Mouse (Mus musculus) c-Kit-negative CD71-positive TER-119-positive erythroid progenitor cells, embryonic 14.5 days (primary cell): Measurements from ENCODE around the gene Mmp15.

ENCODE experiments used
- DNase-seq: peaks from one replicate; pipeline ENCODE4 v3.0.0-alpha.2; 2013; ENCODE audit warnings: low read depth, low spot score

The Mmp15 gene

DNA sequence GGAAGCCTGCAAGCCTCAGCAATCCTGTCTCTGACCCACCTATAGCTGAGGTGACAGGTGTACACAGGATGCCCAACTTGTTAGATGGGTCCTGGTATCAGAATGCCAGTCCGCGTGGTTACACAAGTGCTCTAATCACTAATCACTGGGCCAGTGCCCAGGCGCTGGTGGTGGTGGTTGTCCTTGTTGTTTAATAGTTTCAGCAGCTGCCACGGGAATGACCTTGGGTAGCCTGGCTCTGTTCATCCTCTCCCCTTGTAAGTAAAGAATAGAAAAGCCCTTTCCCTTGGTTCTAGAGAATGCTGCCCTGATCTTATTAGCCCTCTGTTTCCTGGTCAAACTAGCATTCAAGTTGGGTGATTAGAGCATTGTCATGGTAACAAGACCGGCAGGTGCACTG, 10.3 kb upstream of the Mmp15 start:
- no peak for DNase-seq

GRCm38 (mm10) chr8:95344668-95345067, 7.4 kb upstream of the Mmp15 start:
- DNase-seq, result no peak

GRCm38 (mm10) chr8:95346643-95347545, 5.2 kb upstream of the Mmp15 start:
- peak; percentile 22 for DNase-seq

GRCm38 (mm10) chr8:95348356-95348755, 3.7 kb upstream of the Mmp15 start:
- DNase-seq, result no peak

GRCm38 (mm10) chr8:95348811-95349630, 3.0 kb upstream of the Mmp15 start:
- DNase-seq, result no peak

DNA sequence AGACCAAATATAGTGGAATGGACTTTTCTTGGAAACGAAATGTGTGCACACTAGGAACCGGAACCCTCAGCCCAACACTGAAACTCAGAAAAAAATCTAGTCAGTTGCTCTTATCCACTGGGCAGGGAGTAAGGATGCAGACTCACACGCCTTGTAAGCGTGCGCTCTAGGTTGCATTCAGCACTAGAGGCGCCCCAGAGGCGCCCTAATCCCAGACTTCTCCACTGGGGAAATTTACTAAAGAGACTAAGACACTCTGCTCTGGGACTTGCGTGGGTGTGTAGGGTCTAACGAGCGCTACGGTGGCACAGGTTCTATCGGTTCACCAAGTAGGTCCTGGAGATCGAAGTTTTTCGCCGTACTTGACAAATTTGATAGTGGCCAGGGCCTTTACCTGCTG, 607 bp upstream of the Mmp15 start:
- DNase-seq, result no peak

DNA sequence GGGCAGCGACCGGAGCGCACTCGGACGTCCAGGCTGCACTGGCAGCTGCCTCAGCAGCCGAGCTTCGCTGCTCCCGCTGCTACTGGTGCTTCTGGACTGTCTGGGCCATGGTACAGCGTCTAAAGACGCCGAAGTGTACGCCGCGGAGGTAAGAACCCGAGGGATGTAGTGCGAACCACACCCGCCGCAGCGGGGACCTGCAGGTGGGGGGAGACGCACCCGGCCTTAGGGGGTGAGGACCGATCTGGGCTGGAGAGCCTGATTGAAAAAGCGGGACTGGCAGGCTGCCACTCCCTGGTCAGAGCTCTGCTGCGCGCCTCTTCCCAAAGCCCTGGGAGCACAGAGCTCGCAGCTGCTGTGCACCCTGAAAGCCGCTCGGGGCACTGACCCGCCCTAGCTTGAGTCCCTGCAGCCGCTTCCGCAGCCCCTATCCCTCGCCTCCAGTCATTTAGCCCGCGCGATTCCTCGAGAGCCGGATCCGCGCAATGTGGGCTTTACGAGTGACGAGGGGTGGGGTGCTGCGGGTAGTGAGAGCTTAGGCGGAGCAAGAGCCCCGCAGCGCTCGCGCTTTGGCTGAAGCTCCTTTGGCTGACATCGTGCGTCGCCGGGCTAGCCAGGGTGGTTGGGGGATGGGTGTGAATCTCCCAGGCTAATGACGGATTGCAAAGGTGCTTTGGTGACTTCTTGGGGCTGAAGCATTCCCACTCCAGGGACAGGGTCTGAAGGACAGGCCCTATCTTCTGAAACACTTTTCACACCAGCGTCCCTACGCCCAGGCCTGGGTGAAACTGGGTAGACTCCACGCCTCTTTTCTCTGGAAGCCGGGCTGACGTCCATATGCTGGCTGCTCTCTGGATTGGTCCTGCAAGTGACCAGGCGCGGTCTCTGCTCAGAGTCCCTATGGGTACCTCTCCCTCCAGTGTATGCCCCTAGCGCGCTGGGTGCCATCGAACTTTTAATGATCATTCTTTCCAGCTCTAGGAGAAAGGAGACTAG, 1.1 kb downstream of the Mmp15 start:
- no peak for DNase-seq

DNA sequence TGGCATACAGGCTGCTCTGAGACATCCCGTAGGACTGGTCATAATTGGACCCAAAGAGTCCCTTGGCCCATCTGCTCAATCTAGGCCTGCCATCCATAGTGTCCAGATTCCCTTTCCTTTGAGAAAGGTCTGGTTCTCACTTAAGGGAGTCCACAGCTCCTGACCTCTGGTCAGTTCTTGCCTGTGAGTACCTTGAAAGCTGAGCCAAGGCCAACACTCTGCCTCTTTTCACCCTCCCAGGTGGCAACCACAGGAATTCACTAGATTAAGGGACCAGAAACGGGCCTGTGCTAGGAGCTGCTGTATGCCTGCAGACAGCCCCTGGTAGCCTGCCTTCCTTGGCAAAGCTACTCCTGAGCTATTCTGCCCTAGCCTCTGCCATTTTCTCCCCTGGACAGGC, 2.5 kb downstream of the Mmp15 start:
- no peak for DNase-seq

DNA sequence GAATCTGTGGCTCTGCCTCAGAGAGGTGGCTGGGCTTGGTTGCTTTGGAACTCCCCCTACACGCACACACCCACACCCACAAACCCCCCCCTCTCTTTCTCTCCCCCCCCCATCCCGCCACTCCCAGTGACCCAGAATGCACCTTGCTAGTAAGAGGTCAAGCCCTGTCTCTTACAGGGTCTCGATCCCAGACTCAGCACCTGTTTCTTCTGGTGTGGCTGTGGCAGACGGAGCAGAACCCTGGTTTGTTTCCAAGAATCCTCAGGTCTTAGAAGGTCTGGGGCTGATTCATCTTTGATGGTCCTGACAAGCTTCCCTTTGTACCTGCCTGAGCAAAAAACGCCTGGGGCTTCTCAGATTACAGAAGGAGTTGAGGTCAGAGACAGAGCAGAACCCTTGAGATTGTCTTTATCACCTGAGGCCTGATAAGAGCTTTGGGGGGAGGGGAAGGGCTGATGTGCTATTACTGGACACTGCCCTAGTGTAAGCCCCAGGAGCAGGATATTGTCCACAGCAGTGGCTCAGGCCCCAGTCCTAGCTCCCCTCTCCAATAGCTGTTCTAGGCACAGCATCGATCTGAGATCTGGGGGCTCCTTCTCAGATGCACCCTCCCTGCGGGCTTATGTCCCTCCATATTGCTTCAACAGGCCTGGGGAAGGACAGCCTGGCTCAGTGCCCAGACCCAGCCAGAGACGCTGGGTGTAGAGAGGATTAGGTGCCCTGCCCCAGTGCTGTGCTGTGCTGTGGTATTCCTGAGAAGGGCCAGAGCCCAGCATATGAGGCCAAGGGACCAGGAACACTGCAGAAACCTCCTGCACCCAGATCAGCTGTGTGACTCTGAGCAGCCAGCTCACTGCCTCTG, 6.7 kb downstream of the Mmp15 start:
- DNase-seq, result no peak

DNA sequence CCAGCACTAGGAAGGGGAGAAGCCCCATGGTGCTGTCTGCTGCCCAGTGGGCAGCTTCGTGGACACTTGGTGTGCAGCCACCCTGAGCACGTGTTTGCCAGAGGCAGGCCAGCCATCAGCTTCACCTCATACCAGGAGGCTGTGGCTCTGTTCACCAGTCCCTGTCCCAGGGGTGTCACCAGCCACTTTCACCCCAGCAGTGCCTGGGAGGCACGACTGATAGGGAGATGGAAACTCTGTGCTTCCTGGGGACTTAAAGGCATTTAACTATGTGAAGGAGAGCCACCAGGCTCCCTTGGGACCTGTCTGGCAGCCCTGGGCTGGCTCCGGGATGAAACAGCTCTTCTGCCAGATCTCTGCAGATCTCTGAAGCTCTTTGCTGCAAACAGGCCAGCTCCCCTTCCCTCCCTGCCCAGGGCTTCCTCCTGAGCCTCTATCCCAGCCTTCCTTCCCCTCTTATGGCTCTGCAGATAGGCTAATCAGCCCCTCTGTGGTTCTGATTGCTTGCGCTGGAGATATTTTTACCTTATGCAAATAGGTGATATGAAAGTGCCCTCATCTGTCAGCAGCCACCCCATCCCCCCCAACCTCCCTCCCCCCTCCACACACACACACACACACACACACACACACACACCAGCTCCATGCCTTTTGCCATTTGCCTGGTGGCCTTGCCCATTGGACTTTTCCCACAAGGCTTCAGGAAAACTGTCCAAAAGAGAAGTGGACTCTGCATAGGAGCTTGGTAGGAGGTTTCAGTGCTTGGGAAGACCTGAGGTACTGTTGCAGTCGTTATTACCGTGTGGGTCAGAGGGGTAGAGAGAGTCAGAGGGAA, 8.3 kb downstream of the Mmp15 start:
- no peak for DNase-seq

DNA sequence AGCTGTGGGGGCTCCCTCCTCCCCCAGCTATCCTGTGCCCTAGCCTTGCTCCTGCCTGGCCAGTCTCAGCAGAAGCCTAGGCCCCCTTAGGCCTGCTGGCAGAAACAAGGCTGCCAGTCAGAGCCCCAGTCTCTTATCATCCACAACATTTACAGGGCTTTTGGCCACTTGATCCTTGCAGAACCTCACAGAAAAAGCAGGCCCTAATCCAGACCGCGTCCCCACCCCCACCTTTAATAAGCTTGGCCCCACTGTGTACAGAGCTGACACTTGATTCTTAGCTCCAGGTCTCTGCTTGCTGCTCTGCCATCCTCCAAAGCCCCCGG, 8.9 kb downstream of the Mmp15 start:
- DNase-seq, result no peak

- no peak for DNase-seq
Observed at GRCm38 (mm10) chr8:95362272-95362671, 10.2 kb downstream of the Mmp15 start.

GRCm38 (mm10) chr8:95363849-95364248, 11.8 kb downstream of the Mmp15 start:
- DNase-seq, result no peak

DNA sequence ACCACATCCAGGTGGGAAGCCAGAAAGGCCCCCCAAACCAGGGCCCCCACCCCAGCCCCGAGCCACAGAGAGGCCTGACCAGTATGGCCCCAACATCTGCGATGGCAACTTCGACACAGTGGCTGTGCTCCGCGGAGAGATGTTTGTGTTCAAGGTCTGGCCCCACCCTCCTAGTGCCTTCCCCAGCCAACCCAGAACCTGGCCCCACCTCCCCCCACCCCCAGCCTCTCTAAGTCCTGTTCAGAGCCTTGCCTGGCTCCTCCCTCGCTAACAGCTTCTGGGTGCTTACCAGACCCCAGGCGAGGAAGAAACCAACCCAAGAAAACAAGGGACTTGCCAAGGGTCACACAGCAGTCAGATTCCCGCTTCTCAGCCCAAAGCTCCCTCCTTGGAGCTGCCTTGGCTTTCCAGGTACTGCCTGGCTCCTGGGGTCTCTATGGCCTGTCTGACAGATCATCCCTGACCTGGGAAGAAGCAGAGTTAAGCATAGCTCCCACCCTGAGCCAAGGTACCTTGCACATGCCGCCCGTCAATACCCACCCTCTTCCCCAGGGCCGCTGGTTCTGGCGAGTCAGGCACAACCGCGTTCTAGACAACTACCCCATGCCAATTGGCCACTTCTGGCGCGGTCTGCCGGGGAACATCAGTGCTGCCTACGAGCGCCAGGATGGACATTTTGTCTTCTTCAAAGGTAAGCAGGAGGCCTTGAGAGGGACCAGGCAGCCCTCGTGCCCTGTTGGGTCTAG, 17.7 kb downstream of the Mmp15 start:
- no peak for DNase-seq

DNA sequence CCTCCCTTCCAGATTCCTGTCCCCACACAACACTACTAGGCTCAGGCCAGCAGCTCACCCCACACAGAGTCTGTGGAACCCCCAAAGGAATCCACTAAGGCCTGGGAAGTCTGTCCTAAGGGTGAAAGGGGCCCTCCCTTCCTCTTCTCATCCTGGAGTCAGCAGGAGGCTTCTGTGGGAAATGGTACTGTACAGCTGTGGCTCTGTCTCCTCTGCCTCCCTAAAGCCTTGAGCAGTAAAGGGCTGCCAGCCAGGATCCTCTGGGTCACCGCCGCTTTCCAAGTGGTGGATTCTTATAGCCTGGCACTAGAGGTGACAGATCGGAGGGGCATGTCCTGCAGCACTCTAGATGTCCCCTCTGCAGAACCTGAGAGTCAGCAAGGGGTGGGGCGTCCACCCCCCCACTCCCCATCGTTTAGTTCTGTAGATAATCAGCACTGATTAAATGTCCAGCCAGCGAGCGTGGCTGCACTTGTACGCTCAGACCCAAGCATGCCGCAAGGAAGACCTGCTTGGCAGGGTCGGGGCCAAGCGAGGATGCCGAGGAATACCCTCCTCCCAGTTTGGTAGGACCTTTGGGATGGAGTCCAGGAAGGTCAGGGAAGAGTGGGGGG, 21.4 kb downstream of the Mmp15 start:
- DNase-seq, result no peak

- no peak for DNase-seq
Observed at GRCm38 (mm10) chr8:95374429-95374828, 22.4 kb downstream of the Mmp15 start.

DNA sequence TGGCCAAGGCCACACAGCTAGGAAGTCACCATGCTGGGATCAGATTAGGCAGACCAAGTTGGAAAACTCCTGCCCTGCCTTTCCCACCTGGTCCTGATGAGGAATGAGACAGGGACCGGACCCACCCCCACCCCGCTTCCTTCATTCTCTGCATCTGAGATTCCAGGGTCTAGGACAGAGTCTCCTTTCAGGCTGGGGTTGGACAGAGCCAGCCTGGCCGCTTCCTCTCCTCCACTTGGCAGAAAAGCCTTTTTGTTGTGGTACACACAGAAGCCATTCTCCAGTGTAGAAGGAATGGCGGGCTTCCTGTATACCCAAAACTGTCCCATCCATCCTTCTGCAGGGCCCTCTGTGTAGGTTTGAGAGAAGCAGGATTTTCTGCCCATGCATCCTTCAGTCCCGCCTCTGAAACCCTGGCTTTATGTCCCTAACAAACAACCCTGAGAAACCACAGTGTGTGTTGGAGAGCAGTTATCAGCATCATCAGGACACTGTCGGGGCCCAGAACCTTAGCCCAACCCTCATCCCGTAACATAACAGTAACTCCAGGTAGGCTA, 23.4 kb downstream of the Mmp15 start:
- DNase-seq, result no peak

GRCm38 (mm10) chr8:95376309-95376999, 24.4 kb downstream of the Mmp15 start:
- DNase-seq, result no peak
